Mouse (Mus musculus) spleen, postnatal 4 days (tissue): ENCODE measurements around the gene Dnah1.
A peak's percentile ranks its signal among the peaks of the same experiment; 100 is the strongest.

Source experiments
- DNase-seq, 2 experiments: peaks; one replicate each; pipeline ENCODE4 v3.0.0; 2022; ENCODE audit warnings: low spot score in 2 of 2

Dnah1 gene

GRCm38 (mm10) chr14:31323849-31324792 is at the start of gene Dnah1:
TSS of gene Dnah1 (minus strand) at chr14:31323896.
- peak; percentile 69 to 84 for DNase-seq

GRCm38 (mm10) chr14:31369377-31369776 is 45.7 kb upstream of the Dnah1 start:
- no peak for DNase-seq

DNA sequence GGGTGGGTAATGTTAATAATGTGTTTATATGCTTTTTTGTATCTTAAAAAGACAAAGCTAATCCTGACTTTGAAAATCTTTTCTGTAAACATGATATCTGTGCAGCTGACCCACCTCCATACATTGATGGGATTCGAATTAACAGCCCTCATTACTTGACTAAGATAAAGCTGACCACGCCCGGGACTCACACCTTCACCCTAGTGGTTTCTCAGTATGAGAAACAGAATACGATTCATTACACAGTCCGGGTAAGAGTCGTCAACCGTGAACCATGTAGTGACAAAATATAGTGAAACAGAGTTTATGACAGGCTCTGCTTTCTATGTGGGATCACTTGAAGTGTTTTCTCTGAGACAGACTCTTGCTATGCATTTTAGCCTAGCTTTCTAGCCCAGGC is 44.3 kb upstream of the Dnah1 start:
- no peak for DNase-seq

- DNase-seq: peak; percentile 70 to 87
These were observed 41.7 kb upstream of the Dnah1 start for GRCm38 (mm10) chr14:31365350-31365749.

- no peak for DNase-seq
These were observed 40.9 kb upstream of the Dnah1 start for GRCm38 (mm10) chr14:31364589-31364988.

DNA sequence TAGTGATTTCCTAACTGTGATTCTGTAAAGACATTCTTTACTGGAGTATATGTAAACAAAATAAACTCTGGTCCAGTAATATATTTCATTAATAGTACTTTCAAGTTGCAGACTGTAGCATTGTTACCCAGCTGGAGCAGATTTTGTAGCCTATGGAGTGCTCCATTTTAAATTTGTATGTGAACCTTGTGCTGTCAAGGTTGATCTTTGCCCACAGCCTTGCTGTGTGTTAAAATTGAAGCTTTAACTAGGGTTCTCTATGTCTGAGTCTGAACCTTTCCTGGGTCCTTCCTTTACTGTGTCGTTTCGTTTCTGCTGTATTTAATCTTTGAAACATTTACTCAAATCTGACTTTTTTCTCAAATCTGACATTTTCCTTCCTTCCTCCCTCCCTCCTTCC is 38.5 kb upstream of the Dnah1 start:
- no peak for DNase-seq

GRCm38 (mm10) chr14:31345367-31345766 is 21.7 kb upstream of the Dnah1 start:
- DNase-seq: no peak

DNA sequence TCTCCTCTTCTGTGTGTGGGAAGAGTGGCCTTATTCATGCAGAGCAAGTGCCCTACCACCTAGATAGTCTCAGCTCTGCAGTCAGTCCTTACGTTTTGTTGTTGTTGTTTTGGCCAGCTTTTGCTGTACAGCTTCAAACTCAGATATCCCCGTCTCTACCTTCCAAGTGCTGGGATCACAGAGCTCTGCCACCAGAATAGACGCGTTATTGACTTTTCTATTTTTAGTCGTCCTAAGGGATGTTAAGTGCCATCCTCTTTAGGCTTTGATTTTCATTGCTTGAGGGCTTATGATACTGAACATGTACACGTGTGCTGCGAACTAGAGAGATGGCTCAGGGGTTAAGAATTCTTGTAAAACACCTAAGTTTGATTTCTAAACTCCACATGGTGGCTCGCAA is 19.5 kb upstream of the Dnah1 start:
- DNase-seq: no peak

DNA sequence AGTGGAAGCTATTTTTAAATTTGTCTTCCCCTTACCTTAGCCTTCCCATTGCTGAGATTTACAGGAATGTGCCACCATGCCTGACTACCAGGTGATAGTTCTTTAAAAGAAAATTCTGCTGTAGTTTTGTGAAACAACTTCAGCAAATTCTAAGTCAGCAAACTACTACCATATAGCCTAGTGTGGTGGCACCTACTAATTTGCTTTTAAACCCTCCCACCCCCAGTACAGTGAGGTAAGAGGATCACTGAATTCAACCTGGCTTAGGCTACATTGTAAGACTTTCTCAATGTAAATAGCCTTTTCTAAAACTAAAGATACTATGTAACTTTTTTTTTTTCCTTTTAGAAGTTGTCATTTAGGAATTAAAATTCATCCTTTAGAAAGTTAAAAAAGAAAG is 14.3 kb upstream of the Dnah1 start:
- DNase-seq: no peak

- no peak for DNase-seq
These were observed 13.7 kb upstream of the Dnah1 start for GRCm38 (mm10) chr14:31337406-31337805.

DNA sequence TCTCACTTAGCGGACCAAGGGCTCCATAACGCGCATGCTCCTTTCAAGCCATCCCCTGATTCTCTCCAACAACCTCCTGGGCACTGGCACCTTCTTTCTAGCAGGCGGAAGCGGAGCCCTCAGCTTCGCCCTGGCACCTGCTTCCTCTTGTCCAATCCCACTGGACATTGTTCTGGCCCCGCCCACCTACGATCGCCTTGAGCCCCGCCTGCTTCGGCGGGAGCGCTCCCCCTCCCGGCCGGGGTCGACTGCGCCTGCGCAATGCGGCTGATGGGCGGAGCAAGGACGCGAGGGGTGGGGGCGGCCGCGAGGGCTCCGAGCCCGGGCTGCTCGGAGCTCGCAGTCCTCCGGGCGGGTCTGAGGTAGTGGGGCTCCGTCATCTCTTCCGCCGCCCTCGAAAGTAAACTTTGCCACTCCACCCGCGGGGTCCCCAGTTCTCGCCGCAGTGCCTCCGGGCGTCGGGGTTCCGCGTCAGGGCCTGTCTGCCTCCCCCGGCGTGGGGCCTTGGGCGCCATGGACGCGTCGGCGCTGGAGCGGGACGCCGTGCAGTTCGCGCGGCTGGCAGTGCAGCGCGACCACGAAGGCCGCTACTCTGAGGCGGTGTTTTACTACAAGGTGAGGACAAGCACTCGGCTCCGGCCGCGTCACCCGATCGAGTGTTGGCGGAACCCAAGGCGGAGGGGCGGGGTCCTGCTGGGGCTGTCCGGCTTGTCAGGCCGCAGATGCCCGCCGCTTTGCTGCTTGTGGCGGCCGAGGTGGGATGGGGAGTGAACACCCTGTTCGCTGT is 12.9 kb upstream of the Dnah1 start, which contains the start of gene Capn7:
TSS of gene Capn7 (plus strand) at position 270 of the 787 bp plus-strand sequence.
- peak; percentile 99 to 100 for DNase-seq

- DNase-seq: no peak
These were observed 12.1 kb upstream of the Dnah1 start for GRCm38 (mm10) chr14:31335765-31336164.

DNA sequence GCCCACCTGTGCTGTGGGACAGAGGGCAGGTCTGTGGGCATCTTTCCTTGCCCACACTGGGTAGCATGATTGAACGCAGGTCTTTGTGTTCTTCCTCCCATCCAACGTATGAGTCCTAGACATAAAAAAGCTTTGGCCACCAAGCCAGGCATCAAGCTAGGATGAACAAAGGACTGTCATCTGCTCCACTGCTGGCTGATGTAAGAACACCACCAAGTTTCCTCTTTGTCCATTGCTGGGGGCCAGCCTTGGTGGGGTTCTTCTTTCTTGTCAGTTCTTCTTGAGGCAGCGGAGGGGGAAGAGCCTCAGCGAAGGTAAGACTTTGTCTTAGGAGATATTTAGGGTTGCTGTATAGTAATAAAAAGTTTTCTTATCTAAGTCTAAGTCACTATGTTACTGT is 7.3 kb upstream of the Dnah1 start:
- DNase-seq: peak in 1 of 2 experiments; percentile 51

DNA sequence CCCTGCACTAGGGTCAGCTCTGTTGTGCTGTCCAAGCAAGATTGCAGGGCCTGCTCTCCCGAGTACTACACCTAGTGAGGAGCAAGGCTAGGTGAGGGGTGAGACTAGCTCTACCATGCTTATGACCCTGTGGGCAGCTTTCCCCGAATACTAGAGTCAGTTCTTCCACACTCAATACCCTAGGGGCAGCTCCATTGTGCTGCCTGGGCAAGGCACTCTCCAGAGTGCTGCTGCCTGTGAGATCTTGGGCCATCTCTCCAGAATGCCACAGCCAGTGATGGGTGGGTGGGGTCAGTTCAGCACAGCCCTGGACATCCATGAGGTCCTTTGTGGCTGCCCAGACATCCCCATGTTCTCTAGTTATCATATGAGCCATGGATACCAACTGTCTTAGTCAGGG is 6.0 kb upstream of the Dnah1 start:
- DNase-seq: peak in 1 of 2 experiments; percentile 52

DNA sequence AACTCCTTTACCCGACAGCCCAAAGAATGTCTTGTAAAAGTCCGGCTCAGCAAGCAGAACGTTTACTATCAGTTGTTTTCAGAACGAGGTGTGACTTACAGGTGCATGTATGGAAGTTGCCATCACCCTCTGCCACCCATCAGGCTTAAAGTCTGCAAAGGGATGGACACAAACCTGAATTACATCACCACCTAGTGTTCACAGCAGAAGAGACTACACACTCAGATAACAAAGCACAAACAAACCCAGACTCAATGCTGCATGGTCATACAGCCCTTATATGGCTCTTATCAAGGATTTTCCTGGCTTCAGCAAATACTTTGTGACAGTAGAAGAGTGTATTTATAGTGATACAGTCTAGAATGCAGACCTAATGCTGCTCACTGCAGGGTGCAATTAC is 4.0 kb upstream of the Dnah1 start:
- DNase-seq: peak in 1 of 2 experiments; percentile 10

DNA sequence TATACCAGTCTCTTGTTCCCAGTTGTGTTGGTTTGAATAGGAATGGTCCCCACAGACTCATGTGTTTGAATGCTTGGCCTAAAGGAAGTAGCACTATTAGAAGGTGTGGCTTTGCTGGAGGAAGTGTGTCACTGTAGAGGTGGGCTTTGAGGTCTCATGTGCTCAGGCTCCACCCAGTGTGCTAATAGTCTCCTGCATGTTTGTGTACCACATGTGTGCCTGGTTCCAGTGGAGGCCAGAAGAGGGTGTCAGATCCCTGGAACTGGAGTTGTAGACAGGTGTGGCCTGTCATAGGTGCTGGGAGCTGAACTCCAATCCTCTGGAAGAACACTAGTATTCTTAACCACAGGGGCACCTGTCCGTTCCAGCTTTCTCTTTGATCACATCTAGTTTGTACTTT is 3.5 kb upstream of the Dnah1 start:
- no peak for DNase-seq

GRCm38 (mm10) chr14:31326770-31327169 is 3.1 kb upstream of the Dnah1 start:
- peak; percentile 10 to 58 for DNase-seq

DNA sequence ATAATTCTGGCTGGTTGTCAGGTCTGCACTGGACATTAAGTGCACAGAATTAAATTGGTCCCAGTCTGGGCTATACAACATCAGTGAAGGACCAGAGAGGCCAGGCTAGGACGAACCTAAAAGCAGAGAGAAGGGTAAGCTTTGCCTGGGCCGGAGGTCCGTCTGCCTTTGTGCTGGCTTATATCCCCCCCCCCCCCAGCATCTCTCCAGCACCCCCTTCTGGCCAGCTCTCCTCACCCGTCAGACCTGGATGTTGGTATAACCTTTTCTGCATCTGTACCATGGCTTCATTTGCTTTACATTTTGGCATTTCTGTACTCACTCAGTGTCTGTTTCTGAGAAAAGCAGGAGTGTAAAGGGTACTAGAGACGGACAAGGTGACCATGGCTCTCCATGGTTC is 1.9 kb upstream of the Dnah1 start:
- peak; percentile 13 to 63 for DNase-seq

GRCm38 (mm10) chr14:31324851-31325250 is 1.2 kb upstream of the Dnah1 start:
- peak; percentile 29 to 75 for DNase-seq

DNA sequence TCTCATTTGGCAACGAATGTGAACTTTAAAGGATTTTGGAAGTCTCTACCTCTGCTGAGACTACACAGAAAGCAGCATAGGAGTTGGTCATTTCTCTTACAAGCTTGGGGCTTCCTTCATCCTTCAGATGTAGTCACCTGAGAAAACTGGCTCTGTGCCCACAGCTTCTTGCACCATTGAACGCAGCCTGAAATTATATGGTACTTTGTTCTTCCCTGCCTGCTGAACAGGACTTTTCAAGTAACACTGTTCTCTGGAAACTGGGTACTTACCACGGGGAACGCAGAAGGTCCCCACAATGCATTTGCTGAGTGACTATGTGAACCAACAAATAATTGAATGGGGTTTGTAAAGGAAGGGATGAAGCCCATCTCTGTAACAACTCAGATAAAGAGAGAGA is 507 bp downstream of the Dnah1 start:
- peak in 1 of 2 experiments; percentile 49 for DNase-seq

DNA sequence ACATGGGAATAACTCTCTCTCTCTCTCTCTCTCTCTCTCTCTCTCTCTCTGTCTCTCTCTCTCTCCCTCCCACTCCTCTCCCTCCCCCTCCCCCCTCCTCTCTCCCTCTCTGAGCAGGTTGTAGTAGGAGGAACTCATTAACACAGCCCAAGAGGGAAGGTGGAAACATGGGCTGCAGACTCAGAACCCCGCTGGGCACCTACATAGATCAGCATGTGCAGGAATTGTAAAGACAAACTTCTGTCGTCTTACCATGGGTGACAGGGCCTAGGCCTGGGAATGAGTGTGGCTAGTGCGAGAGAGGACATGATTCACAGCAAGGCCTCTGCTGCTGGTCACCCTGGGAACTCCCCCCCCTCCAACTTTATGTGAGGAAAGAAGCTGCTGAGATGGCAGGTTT is 1.5 kb downstream of the Dnah1 start:
- DNase-seq: peak in 1 of 2 experiments; percentile 46

DNA sequence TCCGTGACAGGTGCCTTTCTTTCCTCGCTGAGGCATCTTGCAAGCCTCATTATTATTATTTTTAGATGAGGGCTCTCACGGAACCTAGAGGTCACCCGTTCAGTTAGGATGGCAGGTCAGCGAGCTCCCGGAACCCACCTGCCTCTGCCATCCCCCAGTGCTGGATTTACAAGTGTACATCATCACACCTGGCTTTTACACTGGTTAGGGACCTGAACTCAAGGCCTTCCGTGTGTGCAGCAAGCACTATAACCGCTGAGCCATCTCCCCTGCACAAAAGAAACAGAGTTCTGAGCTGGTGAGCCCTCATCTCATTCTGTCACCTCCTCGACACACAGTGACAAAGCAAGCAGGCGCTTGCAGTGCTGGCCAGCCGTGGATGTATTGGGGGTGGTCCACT is 2.5 kb downstream of the Dnah1 start:
- DNase-seq: no peak

GRCm38 (mm10) chr14:31319546-31319945 is 4.2 kb downstream of the Dnah1 start:
- no peak for DNase-seq
